Comparison of ENCODE assay signal across 19 mouse cellular contexts in the genomic region with DNA sequence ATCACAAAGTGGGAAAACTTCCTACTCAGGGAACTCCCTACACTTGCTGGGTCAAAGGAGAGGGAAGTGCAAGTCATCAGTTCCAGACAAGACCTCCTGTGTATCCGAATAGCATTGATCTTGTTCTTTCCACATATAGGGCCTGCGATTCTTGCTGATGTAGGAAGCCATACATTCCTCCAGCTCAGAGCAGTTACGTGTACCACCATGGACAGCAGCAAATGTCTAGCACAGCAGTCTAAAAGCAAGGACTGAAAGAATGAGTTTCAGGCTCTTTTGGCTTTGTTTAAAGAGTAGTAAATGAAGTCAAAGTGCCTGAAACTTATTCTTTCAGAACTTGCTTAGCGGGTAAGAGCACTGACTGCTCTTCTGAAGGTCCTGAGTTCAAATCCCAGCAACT.
"Had no signal": no experiment of that assay in that cellular context is flagged by ENCODE, and none has a peak within 500 bp of the region (broad histone marks: within the 10 kb centered on the region; RNA-seq: fewer than 3 reads in every experiment).

No protein-coding gene starts in this region.

- H3K27ac ChIP-seq: kidney, embryonic 15.5 days; limb, embryonic 10.5 days; limb, embryonic 13.5 days; liver, embryonic 12.5 days; liver, embryonic 15.5 days; macrophage; midbrain, embryonic 12.5 days; midbrain, embryonic 15.5 days; neural tube, embryonic 13.5 days had no signal

- H3K4me1 ChIP-seq: kidney, embryonic 15.5 days; limb, embryonic 10.5 days; limb, embryonic 13.5 days; liver, embryonic 12.5 days; liver, embryonic 15.5 days; midbrain, embryonic 12.5 days; midbrain, embryonic 15.5 days; neural tube, embryonic 13.5 days had no signal

- H3K9me3 ChIP-seq: kidney, embryonic 15.5 days; limb, embryonic 10.5 days; limb, embryonic 13.5 days; liver, embryonic 12.5 days; liver, embryonic 15.5 days; midbrain, embryonic 12.5 days; midbrain, embryonic 15.5 days; neural tube, embryonic 13.5 days had no signal

- ATAC-seq: liver, embryonic 12.5 days; midbrain, embryonic 15.5 days had no signal

- DNase-seq: kidney, postnatal 14 days; kidney, postnatal 4 days; liver; lung, adult 18-20 months; lung, postnatal 14 days; retina, postnatal 1 day; right cerebral cortex, postnatal 25 days; spleen, adult 18-20 months; thymus, adult 18-20 months; thymus, postnatal 36 days had no signal

- H3K36me3 ChIP-seq: kidney, embryonic 15.5 days; limb, embryonic 10.5 days; limb, embryonic 13.5 days; liver, embryonic 12.5 days; liver, embryonic 15.5 days; midbrain, embryonic 12.5 days; midbrain, embryonic 15.5 days; neural tube, embryonic 13.5 days had no signal

- H3K9ac ChIP-seq: kidney, embryonic 15.5 days; limb, embryonic 13.5 days; liver, embryonic 12.5 days; liver, embryonic 15.5 days; midbrain, embryonic 12.5 days; midbrain, embryonic 15.5 days; neural tube, embryonic 13.5 days had no signal

- H3K27me3 ChIP-seq: kidney, embryonic 15.5 days; limb, embryonic 13.5 days; liver, embryonic 12.5 days; liver, embryonic 15.5 days; midbrain, embryonic 12.5 days; midbrain, embryonic 15.5 days; neural tube, embryonic 13.5 days had no signal

- H3K4me3 ChIP-seq: kidney, embryonic 15.5 days; limb, embryonic 10.5 days; limb, embryonic 13.5 days; liver, embryonic 12.5 days; liver, embryonic 15.5 days; midbrain, embryonic 12.5 days; midbrain, embryonic 15.5 days; neural tube, embryonic 13.5 days had no signal

- H3K4me2 ChIP-seq: kidney, embryonic 15.5 days; limb, embryonic 13.5 days; liver, embryonic 12.5 days; liver, embryonic 15.5 days; midbrain, embryonic 12.5 days; midbrain, embryonic 15.5 days; neural tube, embryonic 13.5 days had no signal
